Mouse (Mus musculus) hindbrain, embryonic 11.5 days (tissue): ENCODE data around the gene AL607142.1. TPM values are rescaled to one million over a fixed set of nuclear protein-coding genes. Genes with fewer than 3 reads are reported as not detected.

ENCODE experiments used
- ATAC-seq: fragments of 200-750 bp; cut with Nextera tagmentation; 2 replicates; pipeline ENCODE4 v1.8.0; 2017; ENCODE audit warnings: mild to moderate bottlenecking, moderate TSS enrichment, moderate library complexity; ENCODE audit not compliant: low FRiP score
- DNase-seq: peaks from one replicate; pipeline ENCODE4 v3.0.0-alpha.2; 2015; ENCODE audit warnings: low spot score
- H3K27ac ChIP-seq: fragments of 300-500 bp; sonication (generic); 2 replicates; pipeline ENCODE4 v1.5.1; 2014; ENCODE audit warnings: mild to moderate bottlenecking, low read depth, low read length
- H3K27me3 ChIP-seq: fragments of 300-500 bp; sonication (generic); 2 replicates; pipeline ENCODE4 v1.6.1; 2014; ENCODE audit warnings: mild to moderate bottlenecking, low read length, moderate library complexity, mixed read lengths; ENCODE audit not compliant: control insufficient read depth, insufficient read depth
- H3K36me3 ChIP-seq: fragments of 300-500 bp; sonication (generic); 2 replicates; pipeline ENCODE4 v1.6.1; 2014; ENCODE audit warnings: mild to moderate bottlenecking, low read length, moderate library complexity, mixed read lengths; ENCODE audit not compliant: control insufficient read depth, insufficient read depth
- H3K4me1 ChIP-seq: fragments of 300-500 bp; sonication (generic); replicated peaks from 2 replicates; pipeline ENCODE4 v1.6.1; 2014; ENCODE audit warnings: low read length, mixed read lengths; ENCODE audit not compliant: control insufficient read depth, insufficient read depth
- H3K4me2 ChIP-seq: fragments of 300-500 bp; sonication (generic); replicated peaks from 2 replicates; pipeline ENCODE4 v1.6.1; 2014; ENCODE audit warnings: mild to moderate bottlenecking, low read depth, low read length
- H3K4me3 ChIP-seq: fragments of 300-500 bp; sonication (generic); 2 replicates; pipeline ENCODE4 v1.5.1; 2014; ENCODE audit warnings: low read depth, low read length
- H3K9ac ChIP-seq: fragments of 300-500 bp; sonication (generic); 2 replicates; pipeline ENCODE4 v1.6.1; 2014; ENCODE audit warnings: low read depth, low read length
- H3K9me3 ChIP-seq: fragments of 300-500 bp; sonication (generic); 2 replicates; pipeline ENCODE4 v1.6.1; 2016; ENCODE audit warnings: low read length; ENCODE audit not compliant: control insufficient read depth
- WGBS: fragments of 180-500 bp; shearing (Covaris S2); extraction: QIAGEN DNeasy Blood & Tissue Kit; methylation state at CpG from one replicate; pipeline ENCODE4 v1.1.7; 2014; 5-methylcytosine and 5-hydroxymethylcytosine counted together
- polyA plus RNA-seq: library from polyadenylated mRNA; unstranded; fragments of >200 nt; fragmentation: Nextera tagmentation; extraction: Ambion mirVana; gene quantifications from 2 replicates; pipeline ENCODE4 v1.2.1, GENCODE M21; 2014

Gene AL607142.1
- polyA plus RNA-seq, 1 experiment from 2014 or later: not detected

GRCm38 (mm10) chr4:120104599-120104998 is 39.8 kb downstream of the AL607142.1 start:
- Histone ChIP-seq H3K27me3 (no peaks in the 10 kb centered on the region), H3K4me1 (no peaks in the 10 kb centered on the region), H3K9ac (no peak overlapping the region), H3K36me3 (no peaks in the 10 kb centered on the region), H3K9me3 (no peaks in the 10 kb centered on the region), H3K27ac (no peak overlapping the region), H3K4me2 (no peak overlapping the region), H3K4me3 (no peak overlapping the region)
- 50% methylated on average over 5 of the region's 5 CpGs for WGBS
- DNase-seq (peak; percentile 63), ATAC-seq (no peak)

- H3K27ac ChIP-seq: no peak overlapping the region
- no peaks in the 10 kb centered on the region for H3K9me3 ChIP-seq
- H3K9ac ChIP-seq: no peak overlapping the region
- H3K4me2 ChIP-seq: no peak overlapping the region
- 86% methylated on average over 3 of the region's 3 CpGs for WGBS
- no peak for DNase-seq
- no peaks in the 10 kb centered on the region for H3K36me3 ChIP-seq
- no peak for ATAC-seq
- no peak overlapping the region for H3K4me3 ChIP-seq
- no peaks in the 10 kb centered on the region for H3K4me1 ChIP-seq
- no peaks in the 10 kb centered on the region for H3K27me3 ChIP-seq
Observed at GRCm38 (mm10) chr4:120106362-120106761, 41.6 kb downstream of the AL607142.1 start.

GRCm38 (mm10) chr4:120107787-120108186 is 43.0 kb downstream of the AL607142.1 start:
- ATAC-seq (no peak), DNase-seq (no peak)
- Histone ChIP-seq H3K4me2 (no peak overlapping the region), H3K36me3 (no peaks in the 10 kb centered on the region), H3K9ac (no peak overlapping the region), H3K4me1 (no peaks in the 10 kb centered on the region), H3K27ac (no peak overlapping the region), H3K4me3 (no peak overlapping the region), H3K9me3 (no peaks in the 10 kb centered on the region), H3K27me3 (no peaks in the 10 kb centered on the region)
- 81% methylated on average over 8 of the region's 8 CpGs for WGBS

GRCm38 (mm10) chr4:120115516-120115915 is 50.7 kb downstream of the AL607142.1 start:
- Histone ChIP-seq H3K4me1 (no peaks in the 10 kb centered on the region), H3K4me3 (no peak overlapping the region), H3K9me3 (no peaks in the 10 kb centered on the region), H3K4me2 (no peak overlapping the region), H3K9ac (no peak overlapping the region), H3K27me3 (no peaks in the 10 kb centered on the region), H3K27ac (no peak overlapping the region), H3K36me3 (no peaks in the 10 kb centered on the region)
- DNase-seq (no peak), ATAC-seq (no peak)
- 91% methylated on average over 3 of the region's 3 CpGs for WGBS

- no peak overlapping the region for H3K4me3 ChIP-seq
- H3K9me3 ChIP-seq: no peaks in the 10 kb centered on the region
- DNase-seq (no peak), ATAC-seq (no peak)
- no peak overlapping the region for H3K4me2 ChIP-seq
- no peaks in the 10 kb centered on the region for H3K27me3 ChIP-seq
- H3K4me1 ChIP-seq: no peaks in the 10 kb centered on the region
- H3K9ac ChIP-seq: no peak overlapping the region
- no peaks in the 10 kb centered on the region for H3K36me3 ChIP-seq
- H3K27ac ChIP-seq: no peak overlapping the region
- 88% methylated on average over 1 of the region's 1 CpGs for whole genome bisulfite sequencing
Observed at GRCm38 (mm10) chr4:120116312-120116711, 51.5 kb downstream of the AL607142.1 start.

GRCm38 (mm10) chr4:120120276-120120675 is 55.5 kb downstream of the AL607142.1 start:
- Histone ChIP-seq H3K4me2 (no peak overlapping the region), H3K4me1 (no peaks in the 10 kb centered on the region), H3K9me3 (no peaks in the 10 kb centered on the region), H3K9ac (no peak overlapping the region), H3K27me3 (no peaks in the 10 kb centered on the region), H3K27ac (no peak overlapping the region), H3K4me3 (no peak overlapping the region), H3K36me3 (no peaks in the 10 kb centered on the region)
- peak; percentile 63 for DNase-seq
- no peak for ATAC-seq
- WGBS: 39% methylated on average over 8 of the region's 8 CpGs

GRCm38 (mm10) chr4:120124656-120125055 is 59.9 kb downstream of the AL607142.1 start:
- DNase-seq (no peak), ATAC-seq (no peak)
- Histone ChIP-seq H3K9me3 (no peaks in the 10 kb centered on the region), H3K4me2 (no peak overlapping the region), H3K36me3 (no peaks in the 10 kb centered on the region), H3K9ac (no peak overlapping the region), H3K4me3 (no peak overlapping the region), H3K27ac (no peak overlapping the region), H3K4me1 (no peaks in the 10 kb centered on the region), H3K27me3 (no peaks in the 10 kb centered on the region)
- 83% methylated on average over 6 of the region's 6 CpGs for WGBS

- H3K4me1 ChIP-seq: no peaks in the 10 kb centered on the region
- DNase-seq: no peak
- H3K27me3 ChIP-seq: no peaks in the 10 kb centered on the region
- no peak overlapping the region for H3K27ac ChIP-seq
- no peak overlapping the region for H3K9ac ChIP-seq
- 95% methylated on average over 6 of the region's 6 CpGs for WGBS
- no peaks in the 10 kb centered on the region for H3K36me3 ChIP-seq
- no peaks in the 10 kb centered on the region for H3K9me3 ChIP-seq
- ATAC-seq: no peak
- no peak overlapping the region for H3K4me3 ChIP-seq
- no peak overlapping the region for H3K4me2 ChIP-seq
Observed at GRCm38 (mm10) chr4:120126047-120126446, 61.3 kb downstream of the AL607142.1 start.

GRCm38 (mm10) chr4:120127333-120127732 is 62.5 kb downstream of the AL607142.1 start:
- DNase-seq: no peak
- Histone ChIP-seq H3K4me3 (no peak overlapping the region), H3K27ac (no peak overlapping the region), H3K36me3 (no peaks in the 10 kb centered on the region), H3K27me3 (no peaks in the 10 kb centered on the region), H3K4me2 (no peak overlapping the region), H3K9me3 (no peaks in the 10 kb centered on the region), H3K9ac (no peak overlapping the region), H3K4me1 (no peaks in the 10 kb centered on the region)
- WGBS: 90% methylated on average over 3 of the region's 3 CpGs
- no peak for ATAC-seq
